Mouse (Mus musculus) midbrain, embryonic 14.5 days (tissue): Measurements from ENCODE around the gene Olfr441. TPM values are rescaled to one million over a fixed set of nuclear protein-coding genes. Genes with fewer than 3 reads are reported as not detected.
"Not testable (repeated sequence)": the region's sequence is repeated elsewhere in the genome, so short reads cannot be mapped to it uniquely, and the experiment has no call there.

Source experiments
- ATAC-seq: fragments of 200-750 bp; cut with Nextera tagmentation; 2 replicates; pipeline ENCODE4 v1.8.0; 2017; ENCODE audit warnings: moderate number of reproducible peaks, moderate library complexity; ENCODE audit not compliant: low FRiP score, low TSS enrichment
- DNase-seq: peaks from one replicate; pipeline ENCODE4 v3.0.0-alpha.2; 2015
- H3K27ac ChIP-seq: fragments of 300-500 bp; sonication (generic); replicated peaks from 2 replicates; pipeline ENCODE4 v1.5.1; 2014; ENCODE audit warnings: mild to moderate bottlenecking, low read depth, low read length, moderate library complexity
- H3K27me3 ChIP-seq: fragments of 300-500 bp; sonication (generic); 2 replicates; pipeline ENCODE4 v1.6.1; 2014; ENCODE audit warnings: low read length, control low read depth, mixed read lengths; ENCODE audit not compliant: control insufficient read depth, insufficient read depth
- H3K36me3 ChIP-seq: fragments of 300-500 bp; sonication (generic); 2 replicates; pipeline ENCODE4 v1.6.1; 2014; ENCODE audit warnings: low read length, control low read depth; ENCODE audit not compliant: control insufficient read depth, insufficient read depth
- H3K4me1 ChIP-seq: fragments of 300-500 bp; sonication (generic); 2 replicates; pipeline ENCODE4 v1.6.1; 2014; ENCODE audit warnings: mild to moderate bottlenecking, antibody characterized with exemption, low read length, control low read depth; ENCODE audit not compliant: control insufficient read depth, insufficient read depth
- H3K4me2 ChIP-seq: fragments of 300-500 bp; sonication (generic); 2 replicates; pipeline ENCODE4 v1.6.1; 2014; ENCODE audit warnings: mild to moderate bottlenecking, low read length, moderate library complexity
- H3K4me3 ChIP-seq: fragments of 300-500 bp; sonication (generic); replicated peaks from 2 replicates; pipeline ENCODE4 v1.5.1; 2014; ENCODE audit warnings: low read depth, low read length
- H3K9ac ChIP-seq: fragments of 300-500 bp; sonication (generic); replicated peaks from 2 replicates; pipeline ENCODE4 v1.6.1; 2014; ENCODE audit warnings: mild to moderate bottlenecking, low read length, moderate library complexity
- H3K9me3 ChIP-seq: fragments of 300-500 bp; sonication (generic); 2 replicates; pipeline ENCODE4 v1.6.1; 2016; ENCODE audit warnings: low read length, control low read depth, mixed read lengths; ENCODE audit not compliant: control insufficient read depth
- WGBS: fragments of 180-500 bp; shearing (Covaris S2); extraction: QIAGEN DNeasy Blood & Tissue Kit; methylation state at CpG from one replicate; pipeline ENCODE4 v1.1.7; 2014; 5-methylcytosine and 5-hydroxymethylcytosine counted together
- polyA plus RNA-seq: library from polyadenylated mRNA; unstranded; fragments of >200 nt; fragmentation: Nextera tagmentation; extraction: Ambion mirVana; gene quantifications from 2 replicates; pipeline ENCODE4 v1.2.1, GENCODE M21; 2014

Gene Olfr441
- not detected in 2 replicates for polyA plus RNA-seq

GRCm38 (mm10) chr6:43106069-43106468, at the start of gene Olfr441:
Gene Olfr441, plus strand, starts transcription at chr6:43106369.
- not testable (repeated sequence) for H3K4me2 ChIP-seq, H3K4me1 ChIP-seq, H3K9me3 ChIP-seq, DNase-seq, H3K27ac ChIP-seq, H3K9ac ChIP-seq, H3K36me3 ChIP-seq, H3K27me3 ChIP-seq, ATAC-seq, H3K4me3 ChIP-seq
- WGBS: 90% methylated on average over 1 of the region's 1 CpGs

GRCm38 (mm10) chr6:43078750-43079149, 27.4 kb upstream of the Olfr441 start:
- Histone ChIP-seq H3K9ac (no peak overlapping the region), H3K27ac (no peak overlapping the region), H3K4me2 (no peak overlapping the region), H3K9me3 (no peaks in the 10 kb centered on the region), H3K4me1 (no peaks in the 10 kb centered on the region), H3K36me3 (no peaks in the 10 kb centered on the region), H3K4me3 (no peak overlapping the region), H3K27me3 (no peaks in the 10 kb centered on the region)
- DNase-seq (peak; percentile 71), ATAC-seq (no peak; the same call in 1 of the 2 replicates)
- WGBS: 21% methylated on average over 2 of the region's 2 CpGs

GRCm38 (mm10) chr6:43081405-43081804, 24.8 kb upstream of the Olfr441 start:
- not testable (repeated sequence) for H3K27me3 ChIP-seq, H3K27ac ChIP-seq, H3K9ac ChIP-seq, ATAC-seq, H3K4me2 ChIP-seq, H3K4me3 ChIP-seq, H3K4me1 ChIP-seq, H3K9me3 ChIP-seq, H3K36me3 ChIP-seq, DNase-seq

- not testable (repeated sequence) for H3K4me3 ChIP-seq, H3K9me3 ChIP-seq, ATAC-seq, H3K27ac ChIP-seq, H3K4me2 ChIP-seq, H3K9ac ChIP-seq, H3K36me3 ChIP-seq, DNase-seq, H3K4me1 ChIP-seq, H3K27me3 ChIP-seq
- 85% methylated on average over 2 of the region's 2 CpGs for WGBS
These were observed 40.1 kb downstream of the Olfr441 start, which contains the start of gene Olfr237-ps1 for GRCm38 (mm10) chr6:43146267-43146666. Gene Olfr237-ps1, plus strand, starts transcription at chr6:43146567.

- WGBS: 85% methylated on average over 1 of the region's 1 CpGs
- Histone ChIP-seq H3K27me3 (no peaks in the 10 kb centered on the region), H3K4me1 (no peaks in the 10 kb centered on the region), H3K4me3 (no peak overlapping the region), H3K27ac (no peak overlapping the region), H3K36me3 (no peaks in the 10 kb centered on the region), H3K9ac (no peak overlapping the region), H3K9me3 (no peaks in the 10 kb centered on the region), H3K4me2 (no peak overlapping the region)
- DNase-seq (no peak), ATAC-seq (no peak)
These were observed 53.3 kb downstream of the Olfr441 start for GRCm38 (mm10) chr6:43159502-43159901.

GRCm38 (mm10) chr6:43162982-43163381, 56.8 kb downstream of the Olfr441 start, which contains the start of gene Olfr437:
Gene Olfr437, plus strand, starts transcription at chr6:43163282.
- no peak for DNase-seq
- 81% methylated on average over 3 of the region's 3 CpGs for WGBS
- ATAC-seq: no peak
- Histone ChIP-seq H3K9ac (no peak within 1 kb of the TSS), H3K36me3 (no peaks in the 10 kb centered on the region), H3K4me2 (no peak within 1 kb of the TSS), H3K27ac (no peak within 1 kb of the TSS), H3K27me3 (no peaks in the 10 kb centered on the region), H3K4me3 (no peak within 1 kb of the TSS), H3K9me3 (no peaks in the 10 kb centered on the region), H3K4me1 (no peaks in the 10 kb centered on the region)

GRCm38 (mm10) chr6:43167246-43167645, 61.1 kb downstream of the Olfr441 start:
- ATAC-seq (no peak), DNase-seq (no peak)
- Histone ChIP-seq H3K27me3 (no peaks in the 10 kb centered on the region), H3K4me3 (no peak overlapping the region), H3K9me3 (no peaks in the 10 kb centered on the region), H3K9ac (no peak overlapping the region), H3K27ac (no peak overlapping the region), H3K4me1 (no peaks in the 10 kb centered on the region), H3K4me2 (no peak overlapping the region), H3K36me3 (no peaks in the 10 kb centered on the region)
- WGBS: 95% methylated on average over 4 of the region's 4 CpGs

Other genes starting within 250 kb of the Olfr441 start
- not detected in 2 replicates for gene Olfr448, start 215.9 kb upstream of the Olfr441 start, polyA plus RNA-seq
- not detected in 2 replicates for gene Olfr447, start 197.5 kb upstream of the Olfr441 start, polyA plus RNA-seq
- not detected in 2 replicates for gene Olfr446, start 185.0 kb upstream of the Olfr441 start, polyA plus RNA-seq
- not detected in 2 replicates for gene Olfr444, start 157.3 kb upstream of the Olfr441 start, polyA plus RNA-seq
- 0.05 TPM in 1 of 2 replicates, not detected in the other for gene Olfr237-ps1, start 40.2 kb downstream of the Olfr441 start, polyA plus RNA-seq
- not detected in 2 replicates for gene Olfr437, start 56.9 kb downstream of the Olfr441 start, polyA plus RNA-seq
- not detected in 2 replicates for gene Olfr13, start 65.8 kb downstream of the Olfr441 start, polyA plus RNA-seq
- not detected in 2 replicates for gene Olfr435, start 90.8 kb downstream of the Olfr441 start, polyA plus RNA-seq
- gene Olfr434, start 106.7 kb downstream of the Olfr441 start, polyA plus RNA-seq: not detected in 2 replicates
- gene Olfr47, start 125.2 kb downstream of the Olfr441 start, polyA plus RNA-seq: not detected in 2 replicates
- gene Arhgef5, start 159.2 kb downstream of the Olfr441 start, polyA plus RNA-seq: 0.89 and 2.6 TPM in 2 replicates
- gene Nobox, start 203.2 kb downstream of the Olfr441 start, polyA plus RNA-seq: not detected in 2 replicates